Mouse (Mus musculus) retina, embryonic 14.5 days (tissue): ENCODE results near the gene Defb25.
"Not testable (repeated sequence)": the region's sequence is repeated elsewhere in the genome, so short reads cannot be mapped to it uniquely, and the experiment has no call there.

Source experiments
- DNase-seq: peaks from one replicate; pipeline ENCODE4 v3.0.0-alpha.2; 2015; ENCODE audit warnings: low spot score

Defb25 gene

DNA sequence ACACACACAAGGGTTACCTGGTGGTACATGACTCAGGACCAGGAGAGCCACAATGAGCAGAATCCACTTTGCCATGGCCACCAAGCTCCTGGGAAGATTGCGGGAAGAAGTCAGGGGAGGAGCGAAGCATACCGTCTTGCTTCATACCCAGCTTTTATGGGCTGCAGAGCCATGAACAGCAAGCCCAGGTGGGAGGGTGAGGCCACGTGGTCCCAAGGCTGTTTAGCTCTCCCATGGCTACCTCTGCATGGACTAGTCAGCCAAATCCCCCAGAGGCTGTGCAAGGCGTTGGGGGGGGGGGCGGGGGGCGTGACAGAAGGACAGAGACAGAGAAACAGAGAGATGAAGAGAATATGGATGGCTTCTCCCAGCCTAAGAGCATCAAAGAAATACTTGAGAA lies at the start of gene Defb25:
TSS of gene Defb25 (minus strand) at position 101 of the 400 bp plus-strand sequence.
- DNase-seq: no peak

DNA sequence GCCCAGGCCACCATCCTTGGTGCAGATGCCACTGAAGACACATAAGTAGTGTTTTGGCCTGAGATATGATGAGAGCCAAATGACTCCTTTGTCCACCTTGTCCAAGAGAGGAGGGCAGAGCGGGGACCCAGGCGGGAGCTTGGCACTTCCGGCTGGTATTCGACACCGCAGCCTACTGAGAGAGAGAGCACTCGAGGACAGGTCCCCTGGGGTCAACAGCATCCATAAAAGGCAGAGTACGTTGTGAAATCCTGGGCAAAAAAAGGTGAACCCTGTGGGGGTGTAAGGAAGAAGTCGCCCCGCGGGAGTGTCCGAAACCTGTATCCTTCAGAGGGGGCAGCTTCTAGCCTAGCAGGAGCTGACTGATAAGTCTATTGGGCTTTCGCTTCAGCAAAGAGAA lies 49.3 kb upstream of the Defb25 start:
- DNase-seq: no peak

DNA sequence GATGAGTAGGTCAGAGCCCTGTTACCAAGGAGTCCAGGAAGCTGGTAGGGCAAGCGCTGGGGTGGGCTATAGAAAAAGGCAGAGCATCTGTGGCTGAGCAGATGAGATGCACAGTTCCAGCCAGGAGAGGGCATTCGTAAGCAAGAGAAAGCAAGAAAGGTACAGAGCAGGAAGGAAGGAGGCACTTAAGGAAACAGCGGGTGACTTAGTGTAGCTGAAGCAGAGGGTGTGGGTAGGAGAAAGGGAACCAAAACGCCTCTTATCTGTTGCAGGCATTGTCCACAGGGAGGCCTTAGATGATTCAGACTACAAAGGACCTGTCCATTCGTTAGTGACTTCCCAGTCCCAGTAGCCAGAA lies 48.8 kb upstream of the Defb25 start:
- DNase-seq: peak; percentile 61

DNA sequence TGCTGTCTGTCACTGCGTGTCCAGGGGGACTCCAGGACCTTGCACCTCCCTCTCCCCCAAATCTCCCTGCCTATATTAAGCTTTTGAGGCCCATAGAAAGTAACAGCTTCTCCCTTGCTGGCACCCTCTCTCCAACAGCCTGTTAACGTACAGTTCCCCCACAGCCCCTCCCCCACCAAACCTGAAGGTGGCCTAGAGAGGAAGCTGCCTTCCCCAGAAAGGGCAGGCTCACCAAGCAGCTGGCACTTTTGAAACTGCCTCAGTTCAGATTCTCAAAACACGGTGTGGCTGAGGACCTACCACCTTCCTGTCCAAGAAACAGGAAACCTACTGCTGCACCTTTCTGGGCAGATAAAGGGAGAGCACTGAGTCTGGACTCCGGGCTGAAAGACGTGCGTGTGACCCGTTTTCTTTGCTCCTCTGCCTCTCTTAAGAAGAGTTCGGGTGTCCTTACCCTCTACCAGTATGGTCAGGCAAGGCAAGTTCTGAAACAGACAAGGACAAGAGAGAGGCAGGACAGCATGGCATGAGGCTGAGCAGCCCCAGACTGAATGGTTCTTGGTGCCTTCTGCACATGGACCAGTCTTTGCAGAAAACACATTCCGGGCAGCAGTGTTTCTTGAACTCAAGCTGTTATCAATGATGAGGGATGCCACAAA lies 48.3 kb upstream of the Defb25 start:
- DNase-seq: no peak

DNA sequence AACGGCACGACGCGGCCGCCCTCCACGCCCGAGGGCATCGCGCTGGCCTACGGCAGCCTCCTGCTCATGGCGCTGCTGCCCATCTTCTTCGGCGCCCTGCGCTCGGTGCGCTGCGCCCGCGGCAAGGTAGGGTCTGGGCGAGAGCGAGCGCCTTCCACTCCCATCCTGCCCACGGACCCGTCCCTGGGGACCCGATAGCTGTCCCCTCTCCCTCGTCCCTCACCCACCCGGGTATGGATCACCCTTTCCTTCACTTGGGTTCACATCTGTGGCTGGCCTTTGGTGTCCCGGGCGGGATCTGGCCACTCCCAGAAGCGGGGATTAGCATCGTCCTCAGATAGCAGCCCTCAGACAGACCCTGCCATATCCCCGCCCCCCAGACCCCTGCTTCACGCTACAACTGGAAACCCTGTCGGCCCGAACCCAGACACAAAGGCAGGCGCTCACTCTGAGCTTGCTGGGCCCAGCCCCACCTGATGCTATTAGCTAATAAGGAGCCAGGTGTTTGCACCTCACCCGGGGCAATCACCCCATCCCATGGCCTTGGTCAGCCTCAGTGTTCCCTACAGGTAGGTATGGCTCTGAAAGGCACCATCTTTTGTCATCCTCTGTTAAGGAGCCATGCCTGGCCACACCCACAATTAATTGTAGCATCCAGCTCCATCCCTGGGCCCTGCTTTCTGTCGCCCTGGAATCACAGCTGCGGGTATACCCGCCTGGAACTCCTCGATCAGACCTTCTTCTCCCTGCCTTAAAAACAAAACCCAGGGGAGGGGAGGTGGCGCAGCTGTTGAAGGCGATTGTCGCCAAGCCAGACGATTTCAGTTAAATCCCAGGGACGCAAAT lies 47.0 kb upstream of the Defb25 start:
- DNase-seq: peak; percentile 71

DNA sequence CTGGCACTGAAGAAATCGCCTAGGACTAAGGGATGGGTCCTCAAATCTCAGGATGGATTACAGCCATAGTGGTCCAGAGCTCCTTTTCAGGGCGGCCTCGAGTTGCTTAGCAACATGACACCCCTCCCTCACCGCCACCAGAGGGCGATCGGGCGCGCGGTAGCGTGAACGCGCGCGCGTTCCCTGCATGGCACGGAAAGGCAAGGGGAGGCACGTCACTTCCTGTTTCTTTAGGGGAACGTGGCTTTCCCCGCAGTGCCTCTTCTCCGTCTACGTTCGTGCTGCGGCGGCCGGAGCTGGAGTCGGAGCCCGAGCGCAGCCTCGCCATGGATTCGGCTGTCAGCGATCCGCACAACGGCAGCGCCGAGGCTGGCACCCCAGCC lies 46.4 kb upstream of the Defb25 start, which contains the start of gene H13:
TSS of gene H13 (plus strand) at position 206 of the 383 bp plus-strand sequence.
- DNase-seq: peak; percentile 95

DNA sequence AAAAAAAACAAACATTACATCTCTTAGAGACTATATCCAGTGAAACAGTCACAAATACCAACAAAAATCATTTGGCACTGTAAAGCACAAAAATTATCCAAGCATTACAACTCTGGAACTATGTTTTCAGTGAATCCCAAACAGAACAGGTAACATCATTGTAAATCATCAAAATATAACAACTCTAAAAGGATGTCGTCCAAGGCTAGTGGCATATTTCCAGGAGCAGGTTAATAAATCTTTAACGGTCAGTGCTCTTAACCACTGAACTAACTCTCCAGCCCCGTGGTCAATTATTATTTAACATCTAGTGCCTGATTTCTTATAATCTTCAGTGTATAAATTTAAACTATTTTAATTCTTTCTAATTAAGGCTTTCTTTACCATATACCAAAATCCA lies 43.3 kb upstream of the Defb25 start:
- not testable (repeated sequence) for DNase-seq

DNA sequence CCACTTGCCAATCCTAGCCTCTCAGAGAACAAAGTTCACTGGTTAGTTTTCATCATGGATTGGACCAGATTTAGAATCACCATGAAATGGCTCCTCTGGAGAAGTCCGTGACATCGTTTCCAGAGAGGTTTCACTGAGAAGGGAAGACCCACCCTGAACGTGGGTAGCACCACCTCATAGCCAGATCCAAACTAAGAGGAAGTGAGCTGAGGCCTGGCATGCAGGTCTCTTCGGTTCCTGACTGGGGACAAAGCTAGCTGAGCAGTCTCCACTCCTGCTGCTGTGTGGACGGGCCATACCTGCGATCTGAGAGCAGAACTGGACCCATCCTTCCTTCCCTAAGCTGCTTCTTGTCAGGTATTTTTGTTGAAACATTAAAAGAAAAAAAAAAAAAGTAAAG lies 38.3 kb upstream of the Defb25 start:
- DNase-seq: no peak

DNA sequence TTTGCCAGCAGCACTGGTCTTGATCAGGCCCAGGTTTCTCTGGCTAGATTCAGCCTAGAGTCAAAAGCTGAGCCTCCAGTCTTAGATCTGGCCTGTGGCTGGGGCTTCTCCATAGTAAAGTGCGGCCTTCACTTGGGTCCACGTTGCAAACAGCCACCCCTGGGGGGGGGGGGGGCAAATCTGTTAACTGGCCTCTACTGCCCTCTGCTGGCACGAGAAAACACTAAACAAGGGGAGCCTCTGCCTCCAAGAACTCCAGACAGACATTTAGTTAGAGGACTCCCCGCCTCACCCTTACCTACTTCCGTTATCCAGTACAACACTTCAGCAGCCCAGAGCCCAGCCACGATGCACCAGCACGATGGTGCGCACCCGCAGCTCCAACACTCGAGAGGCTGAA lies 34.5 kb upstream of the Defb25 start:
- peak; percentile 36 for DNase-seq

DNA sequence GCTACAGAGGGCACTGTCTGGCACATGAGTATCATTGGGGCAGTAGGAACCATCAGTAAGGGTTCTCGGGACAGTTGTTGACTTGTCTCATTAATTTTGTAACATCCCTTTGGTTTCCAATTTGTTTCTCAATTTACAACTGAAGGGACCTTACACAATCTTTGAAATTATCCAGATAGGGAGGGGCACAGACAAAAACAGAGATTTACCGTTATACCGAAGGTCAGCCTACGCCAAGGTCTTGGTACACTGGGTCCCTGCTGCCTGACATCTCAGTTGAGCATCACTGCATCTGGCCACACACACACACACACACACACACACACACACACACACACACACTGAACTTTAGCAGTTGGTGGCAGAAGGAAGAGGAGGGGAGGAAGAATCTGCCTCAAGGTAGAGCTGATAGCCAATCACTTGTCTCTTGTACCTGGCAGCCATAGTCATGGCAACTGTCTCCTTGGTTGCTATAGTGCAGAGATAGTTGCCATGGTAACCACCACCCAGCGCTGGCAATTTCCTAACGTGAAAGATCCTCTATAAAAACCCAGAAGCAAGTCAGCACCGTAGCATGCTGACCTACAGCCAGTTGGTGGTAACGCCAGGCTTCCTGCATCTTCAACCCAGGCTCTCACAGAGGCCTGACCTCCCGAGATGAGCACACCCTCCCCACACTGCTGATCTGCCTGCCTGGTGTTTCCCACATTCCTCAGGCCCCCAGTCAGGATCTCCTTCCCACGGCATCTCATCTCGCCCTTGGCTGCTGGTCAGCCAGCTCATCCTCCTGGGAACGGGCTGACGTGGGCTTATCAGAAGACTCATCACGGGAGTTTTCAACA lies 31.2 kb upstream of the Defb25 start:
- peak; percentile 27 for DNase-seq

DNA sequence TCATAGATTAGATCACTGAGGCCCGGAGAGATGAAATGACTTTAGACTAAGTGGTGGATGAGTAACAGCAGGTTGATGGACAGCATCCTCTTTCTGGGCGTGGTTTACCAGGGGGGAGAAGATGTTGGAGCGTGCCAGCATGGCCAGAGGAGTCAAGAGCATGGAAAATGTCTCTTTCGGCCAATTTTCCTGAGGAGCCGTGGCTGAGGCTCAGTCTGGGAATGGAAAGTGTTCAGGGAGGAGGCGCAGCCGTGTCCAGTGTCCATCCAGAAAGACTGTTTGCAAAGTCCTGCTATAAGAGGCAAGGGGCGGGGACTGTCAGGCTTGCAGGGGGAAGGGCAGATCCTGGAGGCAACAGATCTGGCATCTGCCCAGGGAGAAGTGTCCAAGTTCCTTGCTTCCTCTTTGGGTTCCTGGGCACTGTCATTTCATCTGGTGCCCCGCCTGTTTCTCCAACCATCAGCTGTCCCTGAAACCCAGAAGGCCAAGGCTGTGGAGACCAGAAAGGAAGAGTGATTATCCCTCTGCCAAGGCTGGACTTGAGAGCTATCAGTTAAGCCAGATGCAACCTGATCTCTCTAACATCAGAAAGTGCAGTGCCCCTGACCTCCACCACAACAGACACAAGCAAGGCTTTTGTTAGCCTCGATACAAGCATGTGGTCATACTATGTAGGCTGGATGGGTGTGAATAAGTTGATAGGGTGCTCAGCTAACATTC lies 30.2 kb upstream of the Defb25 start:
- no peak for DNase-seq

DNA sequence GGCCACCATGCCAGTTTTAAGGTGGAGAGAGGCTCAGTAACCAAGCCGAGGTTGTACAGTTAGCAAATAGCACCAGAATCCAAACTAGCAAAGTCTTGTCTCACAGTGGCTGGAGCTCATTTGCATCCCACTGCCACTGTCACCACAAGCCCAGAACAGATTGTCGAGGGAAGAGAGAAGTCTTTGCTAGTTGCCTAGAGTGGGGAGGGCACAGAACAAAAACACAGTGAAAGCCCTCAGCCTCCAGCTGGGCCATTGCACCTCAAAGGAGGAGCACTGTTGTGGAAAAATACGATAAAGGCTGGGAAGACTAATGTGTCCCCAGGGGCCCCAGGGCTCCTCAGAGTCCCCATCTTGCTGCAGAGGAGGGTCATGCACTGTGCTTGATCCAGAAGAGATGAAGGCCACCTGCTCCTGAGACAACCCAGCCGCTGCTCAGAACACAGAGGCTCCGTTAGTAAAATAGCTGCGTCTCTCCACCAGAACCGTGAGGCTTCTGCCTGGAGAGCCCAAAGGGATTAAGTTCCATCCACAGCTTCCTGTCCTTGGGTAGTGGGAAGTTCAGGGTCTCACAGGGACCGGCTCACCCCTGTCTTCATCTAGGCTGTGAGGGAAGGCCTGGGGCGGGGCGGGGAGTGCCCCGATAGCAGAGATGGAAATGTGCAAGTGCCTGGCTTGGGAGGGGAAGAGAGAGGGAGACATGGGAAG lies 16.7 kb upstream of the Defb25 start:
- no peak for DNase-seq

DNA sequence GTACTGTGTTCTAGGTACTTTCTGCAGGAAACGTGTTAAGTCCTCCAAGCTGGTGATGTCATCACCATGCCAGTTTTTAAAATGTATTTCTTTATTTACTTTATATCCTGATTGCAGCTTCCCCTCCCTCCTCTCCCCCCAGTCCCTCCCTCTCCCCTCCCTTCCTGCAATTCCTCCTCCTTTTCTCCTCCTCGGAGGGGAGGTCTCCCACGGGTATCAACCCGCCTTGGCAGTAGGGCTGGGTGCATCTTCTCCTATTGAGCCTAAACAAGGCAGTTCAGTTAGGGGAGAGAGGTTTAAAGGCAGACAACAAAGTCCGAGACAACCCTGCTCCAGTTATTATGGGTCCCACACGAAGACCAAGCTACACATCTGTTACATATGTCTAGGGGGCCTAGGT lies 16.0 kb upstream of the Defb25 start:
- no peak for DNase-seq

DNA sequence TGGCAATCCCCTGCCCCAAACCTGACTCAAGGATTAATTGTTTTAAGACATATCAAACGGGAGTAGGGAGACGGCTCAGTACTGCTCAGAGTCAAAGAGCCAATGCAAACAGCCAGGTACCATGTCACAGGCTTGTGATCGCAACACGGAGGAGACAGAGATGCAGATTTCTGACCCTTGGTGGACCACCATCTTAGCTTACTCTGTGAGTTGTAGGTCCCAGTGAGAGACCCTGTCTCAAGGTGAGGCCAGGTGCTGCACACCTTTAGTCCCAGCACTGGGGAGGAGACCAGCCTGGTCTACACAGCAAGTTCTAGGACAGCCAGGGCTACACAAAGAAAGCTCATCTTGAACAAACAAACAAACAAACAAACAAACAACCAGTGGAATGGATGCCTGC lies 14.5 kb upstream of the Defb25 start:
- no peak for DNase-seq

DNA sequence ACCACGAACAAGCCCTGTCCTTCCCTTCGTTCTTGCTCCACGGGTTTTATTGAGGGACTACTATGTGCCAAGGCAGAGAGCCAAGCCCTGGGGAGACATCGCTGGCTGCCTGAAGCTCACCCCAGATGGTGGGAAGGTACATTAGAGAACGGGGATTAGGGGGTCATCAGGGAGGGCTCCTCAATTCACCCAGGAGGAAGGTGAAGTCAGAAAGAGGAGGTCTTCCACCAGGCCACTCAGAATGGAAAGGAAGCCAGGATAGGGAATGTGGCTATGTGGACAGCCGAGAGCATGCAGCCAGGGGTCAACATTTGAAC lies 14.1 kb upstream of the Defb25 start:
- no peak for DNase-seq

DNA sequence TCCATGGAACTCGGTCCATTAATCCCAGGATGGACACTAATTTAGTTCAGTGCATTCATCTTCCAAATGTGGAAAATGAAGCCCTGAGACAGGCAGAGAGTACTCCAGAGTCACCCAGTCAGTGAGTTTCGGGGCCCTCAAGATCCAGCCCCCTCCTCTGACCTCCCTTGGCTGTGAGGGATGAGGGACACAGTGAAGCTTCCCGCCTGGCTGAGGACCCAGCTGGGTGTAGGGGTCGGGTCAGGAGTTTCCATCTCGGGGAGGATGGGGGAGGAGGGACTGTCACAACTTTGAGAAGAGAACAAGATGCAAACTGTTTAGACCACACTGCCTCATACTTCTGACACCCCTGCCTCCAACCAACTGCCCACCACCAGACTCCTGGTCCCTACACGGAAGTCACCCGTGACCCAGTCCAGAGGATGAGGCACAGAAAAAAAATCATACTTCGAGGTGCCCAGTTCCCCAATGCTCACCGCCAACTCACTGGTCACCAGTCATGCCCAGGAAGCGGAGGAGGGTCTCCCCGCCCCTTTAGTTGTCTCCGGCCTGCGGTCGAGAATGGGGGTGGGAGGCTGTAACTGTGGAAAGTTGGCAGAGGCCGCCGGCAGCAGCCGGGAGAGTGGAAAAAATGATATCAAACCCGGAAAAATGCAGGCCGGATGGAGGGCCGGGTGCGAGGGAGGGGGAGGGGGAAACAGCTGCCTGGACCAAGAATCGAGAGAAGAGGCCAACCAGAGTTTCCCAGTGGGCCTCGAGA lies 13.6 kb upstream of the Defb25 start:
- DNase-seq: no peak

DNA sequence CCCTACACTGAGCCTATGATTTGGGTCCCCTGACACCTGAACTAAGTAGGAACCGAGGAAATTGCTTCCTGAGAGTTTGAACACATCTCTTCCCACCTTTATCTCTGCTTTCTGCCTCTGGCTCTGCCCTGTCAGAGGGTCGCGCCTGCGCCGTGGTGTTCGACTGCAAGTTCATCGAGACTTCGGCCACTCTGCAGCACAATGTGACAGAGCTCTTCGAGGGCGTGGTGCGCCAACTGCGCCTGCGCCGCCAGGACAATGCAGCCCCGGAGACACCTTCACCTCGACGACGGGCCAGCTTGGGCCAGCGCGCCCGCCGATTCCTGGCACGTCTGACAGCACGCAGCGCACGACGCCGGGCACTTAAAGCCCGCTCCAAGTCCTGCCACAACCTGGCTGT lies 11.5 kb upstream of the Defb25 start:
- no peak for DNase-seq

DNA sequence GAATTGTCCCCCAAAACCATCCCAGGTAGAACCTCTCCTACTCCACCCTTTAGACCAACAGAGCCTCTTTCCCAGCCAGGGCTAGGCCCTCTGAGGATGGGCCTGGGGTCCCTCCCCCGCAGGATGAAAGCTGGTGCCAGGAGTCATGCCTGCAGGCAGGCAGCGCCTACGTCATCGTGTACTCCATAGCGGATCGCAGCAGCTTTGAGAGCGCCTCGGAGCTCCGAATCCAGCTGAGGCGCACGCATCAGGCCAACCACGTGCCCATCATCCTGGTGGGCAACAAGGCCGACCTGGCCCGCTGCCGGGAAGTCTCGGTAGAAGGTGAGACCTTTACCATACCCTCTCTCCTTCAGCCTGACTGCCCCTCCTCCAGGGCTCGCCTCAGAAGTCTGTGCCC lies 10.5 kb upstream of the Defb25 start:
- no peak for DNase-seq

DNA sequence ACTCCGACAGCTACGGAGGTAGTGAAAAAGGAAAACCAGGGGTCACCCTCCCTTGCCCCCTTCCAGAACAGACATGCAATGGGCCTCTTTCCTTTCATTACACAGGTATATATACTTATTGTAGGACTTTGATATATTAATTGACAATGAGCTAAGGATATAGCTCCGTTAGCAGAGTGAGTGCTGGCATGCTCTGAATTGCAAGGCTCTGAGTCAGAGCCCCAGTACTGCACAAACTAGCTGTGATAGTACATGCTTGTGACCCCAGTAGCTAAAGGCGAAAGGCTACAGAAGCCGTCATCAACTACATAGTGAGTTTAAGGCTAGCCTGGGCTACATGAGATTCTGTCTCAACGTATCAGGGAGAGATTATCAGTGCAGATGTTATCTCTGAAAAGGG lies 7.1 kb upstream of the Defb25 start:
- no peak for DNase-seq

DNA sequence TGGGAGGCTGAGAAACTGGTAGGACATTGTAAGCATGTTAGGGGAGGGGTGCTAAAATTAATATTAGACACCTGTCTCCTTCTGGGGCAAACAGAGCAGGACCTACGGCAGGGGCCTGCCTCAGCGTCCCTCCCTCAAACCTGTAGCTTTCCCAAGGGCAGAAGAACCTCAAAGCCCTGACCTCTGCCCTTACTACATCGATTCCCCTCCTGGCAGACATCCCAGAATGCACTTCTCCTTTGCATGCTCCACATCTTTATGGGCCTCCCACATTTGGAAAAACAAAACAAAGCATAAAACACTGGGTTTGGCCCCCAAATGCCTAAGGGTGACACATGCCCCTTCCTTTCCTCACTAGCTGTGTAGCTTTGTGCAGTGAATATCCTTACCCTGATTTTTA lies 6.4 kb upstream of the Defb25 start:
- no peak for DNase-seq

DNA sequence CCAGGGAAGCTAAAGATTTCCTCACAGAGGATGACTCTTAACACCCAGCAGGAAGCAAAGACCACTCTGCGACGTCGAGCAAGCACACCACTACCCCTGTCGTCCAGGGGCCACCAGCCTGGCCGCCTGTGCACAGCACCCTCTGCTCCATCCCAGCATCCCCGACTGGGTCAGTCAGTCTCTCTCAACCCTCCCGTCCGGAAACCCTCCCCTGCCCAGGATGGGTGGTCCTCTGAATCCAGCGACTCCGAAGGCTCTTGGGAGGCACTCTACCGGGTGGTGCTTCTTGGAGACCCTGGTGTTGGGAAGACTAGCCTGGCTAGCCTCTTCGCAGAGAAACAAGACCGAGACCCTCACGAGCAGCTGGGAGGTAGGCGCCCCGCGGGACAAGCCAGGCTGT lies 5.2 kb upstream of the Defb25 start:
- DNase-seq: no peak
